Mouse (Mus musculus): ENCODE measurements around the gene Dst. TPM values are rescaled to one million over a fixed set of nuclear protein-coding genes. Genes with fewer than 3 reads are reported as not detected.

Dst gene
- polyA plus RNA-seq, 1 experiment from 2014 or later, result 17.3 TPM

DNA sequence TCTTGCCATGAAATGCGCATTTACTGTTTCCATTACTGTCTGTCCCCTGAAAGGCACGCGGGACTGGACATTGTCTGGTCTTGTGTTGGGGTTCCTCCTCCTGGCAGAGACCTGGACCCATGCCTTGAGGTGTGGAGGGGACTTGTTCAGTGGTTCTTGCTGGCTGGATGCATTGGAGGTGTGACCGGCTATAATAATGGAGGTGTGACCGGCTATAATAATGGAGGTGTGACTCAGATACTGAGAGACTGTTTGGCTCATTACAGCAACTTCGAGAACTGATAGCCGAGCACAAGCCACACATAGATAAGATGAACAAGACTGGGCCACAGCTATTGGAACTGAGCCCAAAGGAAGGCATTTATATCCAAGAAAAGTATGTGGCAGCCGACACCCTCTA is 351.9 kb downstream of the Dst start:
- H3K27me3 ChIP-seq (replicated peaks; ENCODE audit: low read depth, poor library complexity, severe bottlenecking), result no peaks in the 10 kb centered on the region
- no peak overlapping the region for H3K27ac ChIP-seq (replicated peaks)
- H3K4me1 ChIP-seq, result no peaks in the 10 kb centered on the region
- WGBS, result 95% methylated on average over 8 of the region's 8 CpGs
- no peak overlapping the region for H3K4me3 ChIP-seq
- no peak for DNase-seq (ENCODE audit: low spot score)
- H3K36me3 ChIP-seq (replicated peaks), result peaks cover 78% of the 10 kb centered on the region
- no peaks in the 10 kb centered on the region for H3K9me3 ChIP-seq

- no peaks in the 10 kb centered on the region for H3K4me1 ChIP-seq
- WGBS, result 87% methylated on average over 12 of the region's 12 CpGs
- H3K36me3 ChIP-seq (replicated peaks), result peaks cover 83% of the 10 kb centered on the region
- H3K27ac ChIP-seq (replicated peaks), result no peak overlapping the region
- no peaks in the 10 kb centered on the region for H3K9me3 ChIP-seq
- H3K4me3 ChIP-seq, result no peak overlapping the region
- DNase-seq (ENCODE audit: low spot score), result no peak
- no peaks in the 10 kb centered on the region for H3K27me3 ChIP-seq (replicated peaks; ENCODE audit: low read depth, poor library complexity, severe bottlenecking)
These were observed 353.0 kb downstream of the Dst start for GRCm38 (mm10) chr1:34261011-34261410.

- no peaks in the 10 kb centered on the region for H3K27me3 ChIP-seq (replicated peaks; ENCODE audit: low read depth, poor library complexity, severe bottlenecking)
- H3K9me3 ChIP-seq, result no peaks in the 10 kb centered on the region
- H3K36me3 ChIP-seq (replicated peaks), result peaks cover 73% of the 10 kb centered on the region
- no peak for DNase-seq (ENCODE audit: low spot score)
- H3K4me3 ChIP-seq, result no peak overlapping the region
- 91% methylated on average over 13 of the region's 13 CpGs for WGBS
- no peak overlapping the region for H3K27ac ChIP-seq (replicated peaks)
- no peaks in the 10 kb centered on the region for H3K4me1 ChIP-seq
These were observed 360.5 kb downstream of the Dst start for GRCm38 (mm10) chr1:34268520-34268919.

- DNase-seq (ENCODE audit: low spot score), result no peak
- Histone ChIP-seq H3K4me3 (no peak overlapping the region), H3K27me3 (replicated peaks; ENCODE audit: low read depth, poor library complexity, severe bottlenecking) (no peaks in the 10 kb centered on the region), H3K27ac (replicated peaks) (no peak overlapping the region), H3K9me3 (no peaks in the 10 kb centered on the region), H3K4me1 (no peaks in the 10 kb centered on the region), H3K36me3 (replicated peaks) (peaks cover 68% of the 10 kb centered on the region)
- WGBS, result 88% methylated on average over 11 of the region's 11 CpGs
These were observed 361.6 kb downstream of the Dst start for GRCm38 (mm10) chr1:34269578-34269977.

DNA sequence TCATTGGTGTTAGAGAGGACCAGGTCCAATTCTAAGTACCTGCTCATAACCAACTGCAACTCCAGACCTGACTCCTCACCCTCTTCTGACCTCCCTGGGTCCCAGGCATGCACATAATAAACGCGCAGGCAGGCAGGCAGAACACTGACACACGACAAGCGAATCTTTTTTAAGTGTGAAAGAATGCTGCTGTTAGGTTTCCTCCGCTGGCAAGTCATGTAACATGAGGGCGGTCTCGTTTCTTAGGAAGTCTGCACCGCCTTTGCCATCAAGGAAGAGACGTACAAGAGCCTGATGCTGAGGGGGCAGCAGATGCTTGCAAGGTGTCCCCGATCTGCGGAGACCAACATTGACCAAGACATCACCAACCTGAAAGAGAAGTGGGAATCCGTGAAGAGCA is 365.9 kb downstream of the Dst start:
- Histone ChIP-seq H3K4me3 (no peak overlapping the region), H3K27ac (replicated peaks) (no peak overlapping the region), H3K36me3 (replicated peaks) (peaks cover 73% of the 10 kb centered on the region), H3K4me1 (no peaks in the 10 kb centered on the region), H3K9me3 (no peaks in the 10 kb centered on the region), H3K27me3 (replicated peaks; ENCODE audit: low read depth, poor library complexity, severe bottlenecking) (no peaks in the 10 kb centered on the region)
- no peak for DNase-seq (ENCODE audit: low spot score)
- WGBS, result 91% methylated on average over 12 of the region's 12 CpGs

- H3K27ac ChIP-seq (replicated peaks), result no peak overlapping the region
- no peaks in the 10 kb centered on the region for H3K27me3 ChIP-seq (replicated peaks; ENCODE audit: low read depth, poor library complexity, severe bottlenecking)
- H3K4me3 ChIP-seq, result no peak overlapping the region
- peaks cover 61% of the 10 kb centered on the region for H3K36me3 ChIP-seq (replicated peaks)
- WGBS, result 94% methylated on average over 13 of the region's 13 CpGs
- H3K9me3 ChIP-seq, result no peaks in the 10 kb centered on the region
- DNase-seq (ENCODE audit: low spot score), result no peak
- no peaks in the 10 kb centered on the region for H3K4me1 ChIP-seq
These were observed 367.8 kb downstream of the Dst start for GRCm38 (mm10) chr1:34275787-34276186.

DNA sequence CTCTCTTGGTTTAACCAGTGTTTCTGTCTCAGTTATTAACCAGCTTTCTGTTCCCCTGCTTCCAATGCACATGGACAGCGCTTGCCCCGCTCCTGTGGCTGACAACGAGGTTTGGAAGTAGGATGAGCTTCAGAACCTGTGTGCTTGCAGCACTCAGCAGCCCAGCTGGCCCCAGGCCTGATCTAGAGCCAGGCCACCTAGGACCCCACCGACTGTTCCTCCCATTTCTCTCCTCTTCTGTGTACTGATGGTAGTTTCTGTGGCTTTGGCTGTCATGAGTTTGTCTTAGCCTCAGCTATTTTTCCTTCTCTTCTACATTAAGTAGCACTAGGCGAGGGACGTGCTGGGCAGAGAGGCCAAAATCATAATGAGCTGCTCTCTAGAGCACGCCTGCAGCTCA is 368.7 kb downstream of the Dst start:
- no peak for DNase-seq (ENCODE audit: low spot score)
- Histone ChIP-seq H3K27me3 (replicated peaks; ENCODE audit: low read depth, poor library complexity, severe bottlenecking) (no peaks in the 10 kb centered on the region), H3K4me3 (no peak overlapping the region), H3K27ac (replicated peaks) (no peak overlapping the region), H3K9me3 (no peaks in the 10 kb centered on the region), H3K4me1 (no peaks in the 10 kb centered on the region), H3K36me3 (replicated peaks) (peaks cover 51% of the 10 kb centered on the region)
- WGBS, result 91% methylated on average over 7 of the region's 7 CpGs

GRCm38 (mm10) chr1:34277259-34277658 is 369.2 kb downstream of the Dst start:
- Histone ChIP-seq H3K4me3 (no peak overlapping the region), H3K36me3 (replicated peaks) (peaks cover 48% of the 10 kb centered on the region), H3K4me1 (no peaks in the 10 kb centered on the region), H3K27ac (replicated peaks) (no peak overlapping the region), H3K9me3 (no peaks in the 10 kb centered on the region), H3K27me3 (replicated peaks; ENCODE audit: low read depth, poor library complexity, severe bottlenecking) (no peaks in the 10 kb centered on the region)
- no peak for DNase-seq (ENCODE audit: low spot score)
- WGBS, result 93% methylated on average over 8 of the region's 8 CpGs

- no peaks in the 10 kb centered on the region for H3K27me3 ChIP-seq (replicated peaks; ENCODE audit: low read depth, poor library complexity, severe bottlenecking)
- peaks cover 48% of the 10 kb centered on the region for H3K36me3 ChIP-seq (replicated peaks)
- no peak overlapping the region for H3K27ac ChIP-seq (replicated peaks)
- WGBS, result 93% methylated on average over 7 of the region's 7 CpGs
- H3K9me3 ChIP-seq, result no peaks in the 10 kb centered on the region
- H3K4me3 ChIP-seq, result no peak overlapping the region
- DNase-seq (ENCODE audit: low spot score), result no peak
- no peaks in the 10 kb centered on the region for H3K4me1 ChIP-seq
These were observed 375.5 kb downstream of the Dst start for GRCm38 (mm10) chr1:34283502-34283901.

DNA sequence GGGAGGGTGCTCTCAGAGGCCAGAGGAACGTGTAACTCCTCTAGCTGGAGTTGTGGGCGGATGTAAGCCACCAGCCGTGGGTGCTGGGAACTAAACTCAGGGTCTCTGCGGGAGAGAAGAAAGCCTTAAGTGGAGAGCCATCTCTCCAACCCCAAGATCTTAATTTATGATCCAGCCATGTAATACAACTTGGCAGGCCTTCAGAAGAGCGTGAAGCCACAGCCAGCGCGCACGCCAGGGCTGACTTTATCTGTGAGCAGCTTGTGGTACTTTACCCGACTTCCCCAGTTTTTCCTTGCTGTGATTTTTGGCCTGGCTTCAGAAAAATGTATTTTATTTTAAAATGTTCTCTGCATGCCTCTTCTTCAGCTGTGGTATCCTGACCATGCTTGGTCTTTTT is 377.0 kb downstream of the Dst start:
- Histone ChIP-seq H3K27me3 (replicated peaks; ENCODE audit: low read depth, poor library complexity, severe bottlenecking) (no peaks in the 10 kb centered on the region), H3K27ac (replicated peaks) (no peak overlapping the region), H3K4me1 (no peaks in the 10 kb centered on the region), H3K4me3 (no peak overlapping the region), H3K36me3 (replicated peaks) (peaks cover 53% of the 10 kb centered on the region), H3K9me3 (no peaks in the 10 kb centered on the region)
- DNase-seq (ENCODE audit: low spot score), result no peak
- 94% methylated on average over 9 of the region's 9 CpGs for WGBS

- Histone ChIP-seq H3K36me3 (replicated peaks) (peaks cover 74% of the 10 kb centered on the region), H3K4me1 (no peaks in the 10 kb centered on the region), H3K4me3 (no peak overlapping the region), H3K27ac (replicated peaks) (no peak overlapping the region), H3K9me3 (no peaks in the 10 kb centered on the region), H3K27me3 (replicated peaks; ENCODE audit: low read depth, poor library complexity, severe bottlenecking) (no peaks in the 10 kb centered on the region)
- no peak for DNase-seq (ENCODE audit: low spot score)
- 92% methylated on average over 10 of the region's 10 CpGs for WGBS
These were observed 379.7 kb downstream of the Dst start for GRCm38 (mm10) chr1:34287731-34288130.

DNA sequence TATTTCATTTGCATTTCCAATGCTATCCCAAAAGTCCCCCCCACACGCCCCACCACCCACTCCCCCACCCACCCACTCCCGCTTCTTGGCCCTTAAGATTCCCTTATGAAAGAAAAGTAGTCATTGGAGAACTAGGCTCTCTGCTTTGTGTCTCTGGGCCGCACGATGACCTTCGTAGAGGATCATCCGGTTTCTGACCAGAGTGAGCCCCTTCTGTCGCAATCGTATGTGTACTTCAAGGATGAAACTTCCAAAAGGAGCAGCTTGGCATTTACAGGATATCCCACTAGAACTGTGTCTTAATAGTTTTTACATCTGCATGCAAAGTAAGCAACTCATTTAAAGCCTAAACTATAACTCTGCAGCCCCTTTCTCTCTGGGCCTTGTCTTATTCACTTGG is 380.2 kb downstream of the Dst start:
- no peaks in the 10 kb centered on the region for H3K27me3 ChIP-seq (replicated peaks; ENCODE audit: low read depth, poor library complexity, severe bottlenecking)
- no peak overlapping the region for H3K27ac ChIP-seq (replicated peaks)
- H3K36me3 ChIP-seq (replicated peaks), result peaks cover 79% of the 10 kb centered on the region
- WGBS, result 93% methylated on average over 8 of the region's 8 CpGs
- no peak overlapping the region for H3K4me3 ChIP-seq
- H3K9me3 ChIP-seq, result no peaks in the 10 kb centered on the region
- no peaks in the 10 kb centered on the region for H3K4me1 ChIP-seq
- DNase-seq (ENCODE audit: low spot score), result no peak

- DNase-seq (ENCODE audit: low spot score), result no peak
- H3K9me3 ChIP-seq, result no peaks in the 10 kb centered on the region
- no peaks in the 10 kb centered on the region for H3K27me3 ChIP-seq (replicated peaks; ENCODE audit: low read depth, poor library complexity, severe bottlenecking)
- no peaks in the 10 kb centered on the region for H3K4me1 ChIP-seq
- H3K27ac ChIP-seq (replicated peaks), result no peak overlapping the region
- peaks cover 86% of the 10 kb centered on the region for H3K36me3 ChIP-seq (replicated peaks)
- WGBS, result 88% methylated on average over 13 of the region's 13 CpGs
- H3K4me3 ChIP-seq, result no peak overlapping the region
These were observed 380.9 kb downstream of the Dst start for GRCm38 (mm10) chr1:34288721-34289471.

- H3K36me3 ChIP-seq (replicated peaks), result peaks cover 86% of the 10 kb centered on the region
These were observed 381.4 kb downstream of the Dst start for GRCm38 (mm10) chr1:34289472-34289748.

More at GRCm38 (mm10) chr1:34289472-34289748, 381.4 kb downstream of the Dst start:
- Histone ChIP-seq H3K9me3 (no peaks in the 10 kb centered on the region), H3K27me3 (replicated peaks; ENCODE audit: low read depth, poor library complexity, severe bottlenecking) (no peaks in the 10 kb centered on the region), H3K4me1 (no peaks in the 10 kb centered on the region), H3K4me3 (no peak overlapping the region), H3K27ac (replicated peaks) (no peak overlapping the region)
- WGBS, result 92% methylated on average over 14 of the region's 14 CpGs
- DNase-seq (ENCODE audit: low spot score), result no peak

Data from embryonic facial prominence, embryonic 10.5 days (tissue).